In genomic region chr16:10454583-10454974, GRCm38 (mm10) we compare ENCODE assay signal across 27 mouse cellular contexts. TPM values are rescaled to one million over a fixed set of nuclear protein-coding genes. Genes with fewer than 3 reads are reported as not detected.
A peak's percentile ranks its signal among the peaks of the same experiment; 100 is the strongest.
DNase-seq lines count a peak whose midpoint lies in the region; ATAC-seq and TF ChIP-seq lines count a peak whose summit lies in the region.
"Had no signal": no experiment of that assay in that cellular context is flagged by ENCODE, and none has a peak within 500 bp of the region (broad histone marks: within the 10 kb centered on the region; RNA-seq: fewer than 3 reads in every experiment).

No protein-coding gene starts in this region.

- H3K4me1 ChIP-seq in kidney, postnatal 0 days (replicated peaks; ENCODE audit: insufficient read depth, low read length), result 0 out of 2 replicates have a peak, but pooled peaks cover 3% of the 10 kb centered on the region
- peaks cover 19% of the 10 kb centered on the region for H3K4me1 ChIP-seq in limb, embryonic 11.5 days (ENCODE audit: control insufficient read depth, insufficient read depth, low read length)
- H3K4me1 ChIP-seq in hindbrain, embryonic 11.5 days (replicated peaks; ENCODE audit: control insufficient read depth, insufficient read depth, low read length), result no peaks in the 10 kb centered on the region
- H3K4me1 ChIP-seq: embryonic facial prominence, embryonic 15.5 days; hindbrain, embryonic 12.5 days; midbrain, embryonic 12.5 days had no signal

- TF ChIP-seq CTCF in kidney, postnatal 0 days (IDR thresholded peaks at IDR 0.05; ENCODE audit: low read depth), result no peak

- ATAC-seq in kidney, postnatal 0 days (replicated peaks; ENCODE audit: low FRiP score, low read depth), result no peak
- ATAC-seq in limb, embryonic 11.5 days (ENCODE audit: insufficient number of reproducible peaks, low FRiP score, low TSS enrichment, low read depth), result peak; percentile 69
- no peak for ATAC-seq in hindbrain, embryonic 11.5 days (ENCODE audit: low FRiP score)
- ATAC-seq: forebrain, embryonic 15.5 days; inflammation-experienced regulatory T-cells, adult 6 months; Patski had no signal

- 16% methylated on average over 3 of the region's 3 CpGs for WGBS in kidney, postnatal 0 days
- WGBS in limb, embryonic 11.5 days, result 7% methylated on average over 3 of the region's 3 CpGs
- WGBS in hindbrain, embryonic 11.5 days, result 51% methylated on average over 3 of the region's 3 CpGs

- H3K9ac ChIP-seq in kidney, postnatal 0 days (ENCODE audit: low read depth, low read length), result no peak overlapping the region
- no peak overlapping the region for H3K9ac ChIP-seq in limb, embryonic 11.5 days (ENCODE audit: low read length)
- H3K9ac ChIP-seq in hindbrain, embryonic 11.5 days (ENCODE audit: low read depth, low read length), result no peak overlapping the region
- H3K9ac ChIP-seq: embryonic facial prominence, embryonic 15.5 days; forebrain, embryonic 15.5 days; heart, embryonic 12.5 days; hindbrain, embryonic 12.5 days; liver, embryonic 13.5 days; midbrain, embryonic 12.5 days had no signal

- no peak overlapping the region for H3K27ac ChIP-seq in kidney, postnatal 0 days
- H3K27ac ChIP-seq in limb, embryonic 11.5 days (replicated peaks; ENCODE audit: low read depth, low read length), result peak overlapping the region; percentile 59
- no peak overlapping the region for H3K27ac ChIP-seq in hindbrain, embryonic 11.5 days (ENCODE audit: low read depth, low read length)
- H3K27ac ChIP-seq: embryonic facial prominence, embryonic 15.5 days; forebrain, embryonic 15.5 days; hindbrain, embryonic 12.5 days; liver, embryonic 13.5 days; midbrain, embryonic 12.5 days had no signal

- no peaks in the 10 kb centered on the region for H3K36me3 ChIP-seq in kidney, postnatal 0 days (ENCODE audit: insufficient read depth, low read length)
- H3K36me3 ChIP-seq in limb, embryonic 11.5 days (ENCODE audit: control insufficient read depth, insufficient read depth, low read length), result no peaks in the 10 kb centered on the region
- H3K36me3 ChIP-seq in hindbrain, embryonic 11.5 days (ENCODE audit: control insufficient read depth, insufficient read depth, low read length), result no peaks in the 10 kb centered on the region
- H3K36me3 ChIP-seq: embryonic facial prominence, embryonic 15.5 days; forebrain, embryonic 15.5 days; G1E; heart, embryonic 12.5 days; hindbrain, embryonic 12.5 days; liver, embryonic 13.5 days; midbrain, embryonic 12.5 days had no signal

- H3K9me3 ChIP-seq in kidney, postnatal 0 days (replicated peaks; ENCODE audit: low read length), result no peaks in the 10 kb centered on the region
- no peaks in the 10 kb centered on the region for H3K9me3 ChIP-seq in limb, embryonic 11.5 days (ENCODE audit: control insufficient read depth, low read length)
- H3K9me3 ChIP-seq in hindbrain, embryonic 11.5 days (ENCODE audit: control insufficient read depth, low read length), result no peaks in the 10 kb centered on the region
- H3K9me3 ChIP-seq: embryonic facial prominence, embryonic 15.5 days; forebrain, embryonic 15.5 days; G1E; heart, embryonic 12.5 days; hindbrain, embryonic 12.5 days; liver, embryonic 13.5 days; midbrain, embryonic 12.5 days had no signal

- no peak overlapping the region for H3K4me3 ChIP-seq in kidney, postnatal 0 days (replicated peaks; ENCODE audit: low read depth, low read length)
- H3K4me3 ChIP-seq in limb, embryonic 11.5 days (ENCODE audit: low read depth, low read length), result no peak overlapping the region
- H3K4me3 ChIP-seq in hindbrain, embryonic 11.5 days (ENCODE audit: low read depth, low read length), result no peak overlapping the region
- H3K4me3 ChIP-seq: embryonic facial prominence, embryonic 15.5 days; forebrain, embryonic 15.5 days; heart, embryonic 12.5 days; hindbrain, embryonic 12.5 days; liver, embryonic 13.5 days; midbrain, embryonic 12.5 days had no signal

- peak; percentile 27 for DNase-seq in kidney, postnatal 0 days (ENCODE audit: low spot score)
- DNase-seq in kidney, adult 18-20 months, result no peak
- DNase-seq in hindlimb bud, embryonic 11.5 days (ENCODE audit: extremely low spot score, low read depth, low spot score), result peak; percentile 63
- peak; percentile 75 for DNase-seq in limb, embryonic 11.5 days (ENCODE audit: low spot score)
- DNase-seq in thymus, postnatal 14 days, result no peak
- no peak for DNase-seq in frontal cortex, postnatal 10 days (ENCODE audit: low spot score in 2 of 2)
- DNase-seq in hindbrain, embryonic 11.5 days (ENCODE audit: low spot score), result no peak
- DNase-seq: B cell, adult 2 months; cerebellum, adult 11-12 months; cerebellum, postnatal 10 days; gastrocnemius, postnatal 25 days; heart, adult 18-20 months; heart, postnatal 10 days; liver, embryonic 13.5 days; lung, adult 2 months; lung, postnatal 14 days; right cerebral cortex, postnatal 25 days; thymus, postnatal 25 days had no signal

- H3K4me2 ChIP-seq in kidney, postnatal 0 days (ENCODE audit: low read length), result no peak overlapping the region
- H3K4me2 ChIP-seq in limb, embryonic 11.5 days (ENCODE audit: low read depth, severe bottlenecking), result 0 out of 2 replicates have a peak overlapping the region, but pooled peaks have one; percentile 10
- no peak overlapping the region for H3K4me2 ChIP-seq in hindbrain, embryonic 11.5 days (replicated peaks; ENCODE audit: low read depth, low read length)
- H3K4me2 ChIP-seq: embryonic facial prominence, embryonic 15.5 days; forebrain, embryonic 15.5 days; heart, embryonic 12.5 days; hindbrain, embryonic 12.5 days; liver, embryonic 13.5 days; midbrain, embryonic 12.5 days had no signal

- no peaks in the 10 kb centered on the region for H3K27me3 ChIP-seq in kidney, postnatal 0 days (ENCODE audit: insufficient read depth, low read length)
- H3K27me3 ChIP-seq in limb, embryonic 11.5 days (ENCODE audit: control insufficient read depth, insufficient read depth, low read length), result no peaks in the 10 kb centered on the region
- H3K27me3 ChIP-seq in hindbrain, embryonic 11.5 days (ENCODE audit: control insufficient read depth, insufficient read depth, low read length), result no peaks in the 10 kb centered on the region
- H3K27me3 ChIP-seq: CH12.LX; embryonic facial prominence, embryonic 15.5 days; forebrain, embryonic 15.5 days; heart, embryonic 12.5 days; hindbrain, embryonic 12.5 days; liver, embryonic 13.5 days; midbrain, embryonic 12.5 days; Patski had no signal

RNA-seq across cellular contexts. Expression of gene Tvp23a, which starts 7.4 kb away (rescaled TPM):
- 5.9 and 6.9 TPM in 2 replicates for polyA plus RNA-seq in kidney, postnatal 0 days (2015; fragmentation: Nextera tagmentation; extraction: Ambion mirVana)
- polyA plus RNA-seq in limb, embryonic 11.5 days (2014; fragmentation: Nextera tagmentation; extraction: Ambion mirVana), result 18.5 and 19.4 TPM in 2 replicates
- polyA plus RNA-seq in hindbrain, embryonic 11.5 days (2014; fragmentation: Nextera tagmentation; extraction: Ambion mirVana), result 17.2 and 24.8 TPM in 2 replicates
- polyA plus RNA-seq: G1E had no signal

RNA-seq across cellular contexts. Expression of gene Ciita, which starts 25.3 kb away (rescaled TPM):
- 0.93 and 0.95 TPM in 2 replicates for polyA plus RNA-seq in kidney, postnatal 0 days (2015; fragmentation: Nextera tagmentation; extraction: Ambion mirVana)
- polyA plus RNA-seq in limb, embryonic 11.5 days (2014; fragmentation: Nextera tagmentation; extraction: Ambion mirVana), result 0.16 and 0.17 TPM in 2 replicates
- 0.27 and 0.36 TPM in 2 replicates for polyA plus RNA-seq in hindbrain, embryonic 11.5 days (2014; fragmentation: Nextera tagmentation; extraction: Ambion mirVana)
- polyA plus RNA-seq: G1E had no signal

RNA-seq across cellular contexts. Expression of gene Nubp1, which starts 42.8 kb away (rescaled TPM):
- polyA plus RNA-seq in kidney, postnatal 0 days (2015; fragmentation: Nextera tagmentation; extraction: Ambion mirVana), result 55.7 and 57.7 TPM in 2 replicates
- polyA plus RNA-seq in limb, embryonic 11.5 days (2014; fragmentation: Nextera tagmentation; extraction: Ambion mirVana), result 87.6 and 89.4 TPM in 2 replicates
- polyA plus RNA-seq in hindbrain, embryonic 11.5 days (2014; fragmentation: Nextera tagmentation; extraction: Ambion mirVana), result 58.5 and 66.2 TPM in 2 replicates

RNA-seq across cellular contexts. Expression of gene Tekt5, which starts 59.3 kb away (rescaled TPM):
- polyA plus RNA-seq in kidney, postnatal 0 days (2015; fragmentation: Nextera tagmentation; extraction: Ambion mirVana), result 1.1 and 1.2 TPM in 2 replicates
- polyA plus RNA-seq in limb, embryonic 11.5 days (2014; fragmentation: Nextera tagmentation; extraction: Ambion mirVana), result 0.10 TPM in 1 of 2 replicates, not detected in the other
- 0.13 and 0.15 TPM in 2 replicates for polyA plus RNA-seq in hindbrain, embryonic 11.5 days (2014; fragmentation: Nextera tagmentation; extraction: Ambion mirVana)
- polyA plus RNA-seq: inflammation-experienced regulatory T-cells, adult 6 months; Patski had no signal

Comparison
In these comparisons a context has a peak if more than half of its experiments do, and no peak if none do; other contexts are left out.
1. DNase-seq: peak in kidney, postnatal 0 days (single experiment), hindlimb bud, embryonic 11.5 days (single experiment) and limb, embryonic 11.5 days (single experiment); none in kidney, adult 18-20 months (single experiment), thymus, postnatal 14 days (single experiment), frontal cortex, postnatal 10 days (0 of 2) and hindbrain, embryonic 11.5 days (single experiment).